Mouse (Mus musculus) embryonic facial prominence, embryonic 12.5 days (tissue): ENCODE results near the gene Tor1aip1. TPM values are rescaled to one million over a fixed set of nuclear protein-coding genes. Genes with fewer than 3 reads are reported as not detected.

Experiments
- ATAC-seq: fragments of 200-750 bp; cut with Nextera tagmentation; 2 replicates; pipeline ENCODE4 v1.8.0; 2017; ENCODE audit not compliant: insufficient number of reproducible peaks, insufficient read depth, low FRiP score, low TSS enrichment
- H3K27ac ChIP-seq: fragments of 300-500 bp; sonication (generic); 2 replicates; pipeline ENCODE4 v1.5.1; 2016; ENCODE audit warnings: mild to moderate bottlenecking
- H3K27me3 ChIP-seq: fragments of 300-500 bp; sonication (generic); 2 replicates; pipeline ENCODE4 v1.6.1; 2016; ENCODE audit warnings: mild to moderate bottlenecking, moderate library complexity
- H3K36me3 ChIP-seq: fragments of 300-500 bp; sonication (generic); 2 replicates; pipeline ENCODE4 v1.6.1; 2016; ENCODE audit warnings: mild to moderate bottlenecking
- H3K4me1 ChIP-seq: fragments of 300-500 bp; sonication (generic); 2 replicates; pipeline ENCODE4 v1.6.1; 2016
- H3K4me2 ChIP-seq: fragments of 300-500 bp; sonication (generic); replicated peaks from 2 replicates; pipeline ENCODE4 v1.6.1; 2016; ENCODE audit warnings: mild to moderate bottlenecking, moderate library complexity
- H3K4me3 ChIP-seq: fragments of 300-500 bp; sonication (generic); 2 replicates; pipeline ENCODE4 v1.5.1; 2016; ENCODE audit warnings: mild to moderate bottlenecking
- H3K9ac ChIP-seq: fragments of 300-500 bp; sonication (generic); 2 replicates; pipeline ENCODE4 v1.6.1; 2016; ENCODE audit warnings: mild to moderate bottlenecking, moderate library complexity
- H3K9me3 ChIP-seq: fragments of 300-500 bp; sonication (generic); 2 replicates; pipeline ENCODE4 v1.6.1; 2016; ENCODE audit warnings: mild to moderate bottlenecking, moderate library complexity
- WGBS: fragments of 180-500 bp; shearing (Covaris S2); methylation state at CpG from one replicate; pipeline ENCODE4 v1.1.7; 2016; 5-methylcytosine and 5-hydroxymethylcytosine counted together
- polyA plus RNA-seq: library from polyadenylated mRNA; unstranded; fragments of >200 nt; fragmentation: Nextera tagmentation; extraction: Ambion mirVana; gene quantifications from 2 replicates; pipeline ENCODE4 v1.2.1, GENCODE M21; 2016

The Tor1aip1 gene
- polyA plus RNA-seq, 1 experiment from 2014 or later: 49.0 TPM

DNA sequence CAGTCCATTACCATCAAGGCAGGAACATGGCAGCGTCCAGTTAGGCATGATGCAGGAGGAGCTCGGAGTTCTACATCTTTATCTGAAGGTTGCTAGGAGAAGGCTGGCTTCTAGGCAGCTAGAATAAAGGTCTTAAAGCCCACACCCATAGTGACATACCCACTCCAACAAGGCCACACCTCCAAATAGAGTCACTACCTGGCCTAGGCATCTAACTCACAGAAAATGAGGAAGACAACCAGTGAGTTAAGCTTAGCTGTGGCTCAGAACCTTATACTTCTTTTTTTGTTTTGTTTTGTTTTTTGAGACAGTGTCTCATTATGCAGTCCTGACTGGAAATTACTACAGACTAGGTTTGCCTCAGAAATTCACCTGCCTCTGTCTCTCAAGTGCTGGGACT lies 48.7 kb downstream of the Tor1aip1 start:
- no peak for ATAC-seq
- H3K4me1 ChIP-seq: 0 out of 2 replicates have a peak, but pooled peaks cover 3% of the 10 kb centered on the region
- no peak overlapping the region for H3K9ac ChIP-seq
- WGBS: 80% methylated on average over 2 of the region's 2 CpGs
- no peaks in the 10 kb centered on the region for H3K36me3 ChIP-seq
- no peaks in the 10 kb centered on the region for H3K27me3 ChIP-seq
- H3K27ac ChIP-seq: no peak overlapping the region
- H3K4me2 ChIP-seq: no peak overlapping the region
- no peak overlapping the region for H3K4me3 ChIP-seq
- H3K9me3 ChIP-seq: no peaks in the 10 kb centered on the region

DNA sequence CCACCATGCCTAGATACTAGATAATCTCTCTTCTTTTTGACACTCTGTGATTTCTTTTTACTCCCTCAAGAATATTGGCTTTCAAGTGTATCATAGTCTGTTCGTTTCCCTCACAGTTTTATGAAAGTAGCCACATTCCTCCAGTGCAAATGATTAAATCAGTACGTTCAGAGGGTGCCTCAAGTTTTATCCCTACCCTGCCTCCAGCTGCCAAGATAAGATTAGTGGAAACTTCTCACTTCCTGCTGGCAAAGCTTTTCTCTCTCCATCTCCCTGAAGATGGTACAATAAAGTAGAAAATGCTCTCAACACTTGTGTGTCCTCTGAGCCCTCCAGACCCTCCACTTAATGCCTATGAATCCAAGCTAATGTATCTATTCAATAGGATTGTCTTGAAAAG lies 61.3 kb downstream of the Tor1aip1 start:
- Histone ChIP-seq H3K4me3 (no peak overlapping the region), H3K4me2 (no peak overlapping the region), H3K27me3 (no peaks in the 10 kb centered on the region), H3K9ac (no peak overlapping the region), H3K9me3 (no peaks in the 10 kb centered on the region), H3K36me3 (no peaks in the 10 kb centered on the region), H3K27ac (no peak overlapping the region), H3K4me1 (peaks cover 4% of the 10 kb centered on the region)
- no peak for ATAC-seq
- 53% methylated on average over 2 of the region's 2 CpGs for WGBS

DNA sequence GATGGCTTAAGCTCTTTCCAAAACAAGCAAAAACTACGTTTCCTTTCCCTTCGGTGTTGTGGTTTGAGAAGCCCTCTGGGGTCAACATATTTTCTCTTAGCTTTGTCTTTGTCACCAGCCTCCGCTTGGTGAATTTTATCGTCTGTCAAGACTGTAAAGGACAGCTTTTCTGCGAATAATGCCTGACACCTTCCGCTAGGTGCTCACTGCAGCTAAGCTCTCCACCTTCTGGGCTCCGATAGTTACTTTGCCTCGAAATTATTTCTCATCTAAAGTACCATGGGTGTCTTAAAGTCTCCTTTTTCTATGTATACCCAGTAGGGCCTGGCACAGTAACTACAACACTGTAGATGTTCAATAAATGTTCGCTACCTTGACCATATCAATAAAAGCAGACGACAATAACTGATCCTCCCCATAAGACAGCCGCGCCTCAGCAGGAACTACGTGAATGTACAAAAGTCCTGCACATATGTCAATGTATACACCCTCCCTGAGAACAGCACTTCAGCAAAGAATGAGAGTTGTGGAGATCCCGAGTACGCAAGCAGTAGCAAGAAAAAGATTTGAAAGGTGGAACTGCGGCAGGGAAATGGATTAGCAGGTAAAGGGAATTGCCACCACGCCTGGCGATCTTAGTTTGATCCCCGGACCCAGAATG lies 62.4 kb downstream of the Tor1aip1 start:
- Histone ChIP-seq H3K4me3 (peak overlapping the region; percentile 98), H3K9me3 (no peaks in the 10 kb centered on the region), H3K4me1 (peaks cover 8% of the 10 kb centered on the region), H3K9ac (peak overlapping the region; percentile 98), H3K36me3 (no peaks in the 10 kb centered on the region), H3K4me2 (peak overlapping the region; percentile 73), H3K27ac (peak overlapping the region; percentile 91), H3K27me3 (no peaks in the 10 kb centered on the region)
- 7% methylated on average over 19 of the region's 19 CpGs for WGBS
- ATAC-seq: peak; percentile 6; the same call in 1 of the 2 replicates

DNA sequence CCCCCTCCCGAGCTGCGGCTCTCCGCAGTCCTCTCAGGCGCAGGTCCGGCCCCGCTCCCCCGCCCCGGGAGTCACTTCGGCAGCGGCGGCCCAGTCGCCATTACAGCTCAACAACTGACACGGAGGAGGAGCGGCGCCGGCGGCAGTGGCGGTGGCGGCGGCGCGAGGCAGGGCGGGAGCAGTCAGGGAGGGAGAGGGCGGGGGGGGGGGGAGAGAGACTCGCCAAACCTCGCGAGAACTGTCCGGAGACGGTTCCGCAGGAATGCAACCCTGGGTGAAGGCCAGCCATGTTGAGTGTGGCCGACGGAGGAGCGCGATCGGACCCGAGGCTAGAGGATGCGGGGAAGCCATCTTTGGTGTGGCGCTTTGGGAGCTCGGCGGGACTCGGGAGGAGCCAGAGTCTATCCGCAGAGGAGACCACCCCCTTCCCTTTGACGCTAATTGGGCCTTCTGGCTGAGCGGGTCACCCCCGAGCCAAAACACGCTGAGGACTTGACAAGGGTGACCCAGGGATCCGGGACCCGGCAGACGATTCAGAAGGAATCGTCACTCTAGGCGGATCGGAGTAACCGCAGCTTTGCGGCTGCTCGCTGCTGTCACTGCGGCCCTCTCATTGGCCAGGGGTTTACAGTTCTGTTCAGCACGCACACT lies 63.1 kb downstream of the Tor1aip1 start, which contains the start of gene Cep350:
TSS of gene Cep350 (minus strand) at position 188 of the 651 bp plus-strand sequence.
- ATAC-seq: peak; percentile 99

DNA sequence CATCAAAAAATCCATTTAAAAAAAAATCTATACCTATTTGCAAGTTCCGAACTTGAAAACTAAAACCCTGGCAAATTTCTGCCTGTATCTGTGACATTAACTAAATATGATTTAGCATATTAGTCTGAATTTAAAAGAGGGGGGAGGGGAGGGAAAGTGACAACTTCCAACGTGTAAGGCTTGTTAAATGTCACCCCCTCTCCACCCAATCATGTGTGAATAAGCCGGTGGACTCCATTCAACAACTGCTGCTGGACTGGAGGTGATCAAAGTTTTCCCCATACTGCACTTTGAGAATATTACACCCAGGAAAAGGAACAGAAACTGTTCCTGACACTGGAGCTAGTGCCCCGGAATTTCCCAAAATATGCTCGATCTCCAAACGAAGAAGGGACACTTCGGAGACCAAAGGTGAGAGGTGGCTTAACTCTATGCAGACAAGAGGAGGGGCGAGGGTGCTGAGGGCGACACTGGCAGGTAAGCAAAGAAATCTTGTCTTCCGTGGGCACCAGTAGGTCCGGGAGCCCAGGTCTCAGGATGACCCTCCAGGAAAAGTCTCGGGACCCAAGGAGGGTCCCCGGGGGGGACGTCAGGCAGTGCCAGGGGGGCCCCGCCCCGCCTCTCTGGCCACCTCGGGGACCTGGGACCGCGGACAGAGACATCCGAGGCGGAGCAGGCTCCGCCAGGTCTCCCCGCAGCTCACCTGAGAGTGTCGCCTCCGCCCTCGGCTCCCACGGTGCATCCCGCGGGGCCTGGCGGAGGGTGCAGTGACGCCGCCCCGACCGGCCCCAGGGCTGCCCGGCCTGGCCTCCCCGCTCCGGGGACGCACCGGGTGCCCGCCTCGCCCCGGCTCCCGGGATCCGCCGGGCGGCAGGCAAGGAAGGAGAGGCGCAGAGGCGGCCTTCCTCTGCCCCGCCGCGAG lies 63.9 kb downstream of the Tor1aip1 start:
- no peaks in the 10 kb centered on the region for H3K36me3 ChIP-seq
- peaks cover 8% of the 10 kb centered on the region for H3K4me1 ChIP-seq
- peak overlapping the region; percentile 91 for H3K27ac ChIP-seq
- H3K9me3 ChIP-seq: no peaks in the 10 kb centered on the region
- WGBS: 3% methylated on average over 37 of the region's 51 CpGs
- H3K4me2 ChIP-seq: peak overlapping the region; percentile 79
- peak overlapping the region; percentile 98 for H3K9ac ChIP-seq
- ATAC-seq: peak; percentile 67; the same call in 1 of the 2 replicates
- peak overlapping the region; percentile 98 for H3K4me3 ChIP-seq
- H3K27me3 ChIP-seq: no peaks in the 10 kb centered on the region

More for the DNA sequence above, 63.1 kb downstream of the Tor1aip1 start, which contains the start of gene Cep350:
- H3K4me1 ChIP-seq: peaks cover 8% of the 10 kb centered on the region
- no peaks in the 10 kb centered on the region for H3K9me3 ChIP-seq
- peak within 1 kb of the TSS; percentile 79 for H3K4me2 ChIP-seq
- no peaks in the 10 kb centered on the region for H3K27me3 ChIP-seq
- H3K36me3 ChIP-seq: no peaks in the 10 kb centered on the region
- under 1% methylated on average over 45 of the region's 57 CpGs for WGBS
- peak within 1 kb of the TSS; percentile 98 for H3K9ac ChIP-seq
- H3K27ac ChIP-seq: peak within 1 kb of the TSS; percentile 91
- peak within 1 kb of the TSS; percentile 98 for H3K4me3 ChIP-seq

Other genes with a start within 250 kb of the Tor1aip1 start
- gene Qsox1, start 223.6 kb downstream of the Tor1aip1 start, polyA plus RNA-seq: 24.0 and 24.7 TPM in 2 replicates
- gene Cep350, start 63.2 kb downstream of the Tor1aip1 start, polyA plus RNA-seq: 12.5 and 15.6 TPM in 2 replicates
- gene Tor1aip2, start 1.1 kb downstream of the Tor1aip1 start, polyA plus RNA-seq: 115 and 124 TPM in 2 replicates
- 1.3 and 1.8 TPM in 2 replicates for gene Fam163a, start 168.5 kb upstream of the Tor1aip1 start, polyA plus RNA-seq